Comparison of ENCODE assay signal across 1 mouse cellular context in genomic region chr7:30306083-30306779, GRCm38 (mm10).
TF ChIP-seq lines count a peak whose summit lies in the region.

No protein-coding gene starts in this region.

TF ChIP-seq in MEL, 35 proteins besides CTCF, POLR2A, EP300 and RAD21:
- TF ChIP-seq POLR2AphosphoS2 (IDR thresholded peaks at IDR 0.05; ENCODE audit: low read length), result no peak
- TF ChIP-seq SMC3 (IDR thresholded peaks at IDR 0.05; ENCODE audit: low read depth, low read length), result peak; percentile 41; the same call in 1 of the 2 replicates
- no peak for TF ChIP-seq BHLHE40 (IDR thresholded peaks at IDR 0.05; ENCODE audit: borderline replicate concordance, low read depth, low read length)
- TF ChIP-seq RCOR1 (IDR thresholded peaks at IDR 0.05; ENCODE audit: low read depth, low read length), result no peak
- TF ChIP-seq TCF12 (IDR thresholded peaks at IDR 0.05; ENCODE audit: low read depth, low read length), result no peak
- no peak for TF ChIP-seq ZKSCAN1 (IDR thresholded peaks at IDR 0.05; ENCODE audit: low read depth, low read length)
- TF ChIP-seq GATA1 (IDR thresholded peaks at IDR 0.05; ENCODE audit: low read depth, low read length), result no peak
